24 mouse cellular contexts compared by ENCODE assay signal in genomic region chr15:7692096-7692495, GRCm38 (mm10).
"Had no signal": no experiment of that assay in that cellular context is flagged by ENCODE, and none has a peak within 500 bp of the region (broad histone marks: within the 10 kb centered on the region; RNA-seq: fewer than 3 reads in every experiment).

No protein-coding gene starts in this region.

- H3K36me3 ChIP-seq: heart, embryonic 13.5 days; heart, embryonic 15.5 days; hindbrain, embryonic 13.5 days; hindbrain, embryonic 15.5 days; kidney, embryonic 15.5 days; limb, embryonic 13.5 days; limb, embryonic 15.5 days; liver, embryonic 12.5 days had no signal

- H3K4me1 ChIP-seq: heart, embryonic 13.5 days; heart, embryonic 15.5 days; hindbrain, embryonic 13.5 days; hindbrain, embryonic 15.5 days; kidney, embryonic 15.5 days; limb, embryonic 13.5 days; limb, embryonic 15.5 days; liver, embryonic 12.5 days had no signal

- ATAC-seq: forebrain, postnatal 0 days; hindbrain, postnatal 0 days; intestine, embryonic 16.5 days; liver, embryonic 12.5 days had no signal

- H3K27ac ChIP-seq: heart, embryonic 13.5 days; heart, embryonic 15.5 days; hindbrain, embryonic 13.5 days; hindbrain, embryonic 15.5 days; hindbrain, postnatal 0 days; kidney, embryonic 15.5 days; kidney, postnatal 0 days; limb, embryonic 13.5 days; limb, embryonic 15.5 days; liver, embryonic 12.5 days; liver, embryonic 14.5 days had no signal

- H3K9ac ChIP-seq: forebrain, postnatal 0 days; heart, embryonic 13.5 days; heart, embryonic 15.5 days; hindbrain, embryonic 13.5 days; hindbrain, embryonic 15.5 days; kidney, embryonic 15.5 days; limb, embryonic 13.5 days; limb, embryonic 15.5 days; liver, embryonic 12.5 days; liver, embryonic 14.5 days had no signal

- DNase-seq: forebrain, postnatal 0 days; gastrocnemius, postnatal 10 days; gastrocnemius, postnatal 25 days; kidney, adult 11 months; kidney, adult 2 months; kidney, adult 9 months; kidney, postnatal 14 days; kidney, postnatal 36 days; layer of hippocampus, adult 9-11 months; layer of hippocampus, postnatal 36 days; left cerebral cortex, postnatal 4 days; lung, adult 18-20 months had no signal

- H3K4me2 ChIP-seq: heart, embryonic 13.5 days; heart, embryonic 15.5 days; hindbrain, embryonic 13.5 days; hindbrain, embryonic 15.5 days; kidney, embryonic 15.5 days; limb, embryonic 13.5 days; limb, embryonic 15.5 days; liver, embryonic 12.5 days had no signal

- H3K9me3 ChIP-seq: heart, embryonic 13.5 days; heart, embryonic 15.5 days; hindbrain, embryonic 13.5 days; hindbrain, embryonic 15.5 days; kidney, embryonic 15.5 days; limb, embryonic 13.5 days; limb, embryonic 15.5 days; liver, embryonic 12.5 days had no signal

- H3K27me3 ChIP-seq: heart, embryonic 13.5 days; heart, embryonic 15.5 days; hindbrain, embryonic 13.5 days; hindbrain, embryonic 15.5 days; kidney, embryonic 15.5 days; limb, embryonic 13.5 days; limb, embryonic 15.5 days; liver, embryonic 12.5 days had no signal

- H3K4me3 ChIP-seq: heart, embryonic 13.5 days; heart, embryonic 15.5 days; hindbrain, embryonic 13.5 days; hindbrain, embryonic 15.5 days; kidney, embryonic 15.5 days; limb, embryonic 13.5 days; limb, embryonic 15.5 days; liver, embryonic 12.5 days had no signal
